Mouse (Mus musculus) macrophage (primary cell): ENCODE results near the gene Phyhd1. TPM values are rescaled to one million over a fixed set of nuclear protein-coding genes. Genes with fewer than 3 reads are reported as not detected.

Experiments
- H3K27ac ChIP-seq: fragments of 350-480 bp; formaldehyde crosslinking; 2 replicates; pipeline ENCODE4 v1.9.0; 2021
- H3K36me3 ChIP-seq: fragments of 350-480 bp; formaldehyde crosslinking; 2 replicates; pipeline ENCODE4 v1.9.0; 2021; ENCODE audit errors: inconsistent target
- H3K4me3 ChIP-seq: fragments of 350-480 bp; formaldehyde crosslinking; 2 replicates; pipeline ENCODE4 v1.9.0; 2021; ENCODE audit errors: inconsistent target
- H3K79me2 ChIP-seq: fragments of 350-480 bp; formaldehyde crosslinking; 2 replicates; pipeline ENCODE4 v1.9.0; 2021; ENCODE audit errors: inconsistent target
- WGBS: methylation state at CpG from one replicate; pipeline ENCODE4 v1.1.7; 2026; ENCODE audit warnings: inconsistent platforms; ENCODE audit not compliant: missing documents; 5-methylcytosine and 5-hydroxymethylcytosine counted together
- polyA plus RNA-seq: library from polyadenylated mRNA; stranded (reverse); fragments of 250-400 nt; gene quantifications from 3 replicates; pipeline ENCODE4 v1.2.4, GENCODE M21; 2018; ENCODE audit warnings: inconsistent platforms

The Phyhd1 gene
- polyA plus RNA-seq, 1 experiment from 2014 or later = 8.0 TPM

DNA sequence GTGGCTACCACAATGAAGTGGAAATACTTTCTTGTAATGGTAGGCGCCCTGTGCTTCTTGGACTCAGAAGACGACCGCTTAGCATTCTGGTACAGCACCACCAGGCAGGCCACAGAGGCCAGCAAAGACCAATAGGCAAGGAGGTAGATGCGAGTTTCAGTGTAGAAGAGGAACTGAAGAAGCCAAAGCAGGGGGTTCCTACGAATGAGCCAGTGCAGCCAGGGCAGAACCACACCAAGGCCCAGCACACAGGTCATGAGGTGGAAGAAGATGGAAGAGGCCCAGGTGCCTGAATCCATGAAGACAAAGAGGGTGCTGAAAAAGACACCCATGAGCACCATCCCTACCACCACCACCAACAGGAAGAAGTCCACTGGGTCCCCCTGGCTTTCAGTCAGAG lies 19.0 kb downstream of the Phyhd1 start:
- no peaks in the 10 kb centered on the region for H3K36me3 ChIP-seq
- 72% methylated on average over 5 of the region's 5 CpGs for WGBS
- H3K79me2 ChIP-seq = peaks cover 55% of the 10 kb centered on the region
- H3K4me3 ChIP-seq = peak overlapping the region; percentile 86
- no peak overlapping the region for H3K27ac ChIP-seq

DNA sequence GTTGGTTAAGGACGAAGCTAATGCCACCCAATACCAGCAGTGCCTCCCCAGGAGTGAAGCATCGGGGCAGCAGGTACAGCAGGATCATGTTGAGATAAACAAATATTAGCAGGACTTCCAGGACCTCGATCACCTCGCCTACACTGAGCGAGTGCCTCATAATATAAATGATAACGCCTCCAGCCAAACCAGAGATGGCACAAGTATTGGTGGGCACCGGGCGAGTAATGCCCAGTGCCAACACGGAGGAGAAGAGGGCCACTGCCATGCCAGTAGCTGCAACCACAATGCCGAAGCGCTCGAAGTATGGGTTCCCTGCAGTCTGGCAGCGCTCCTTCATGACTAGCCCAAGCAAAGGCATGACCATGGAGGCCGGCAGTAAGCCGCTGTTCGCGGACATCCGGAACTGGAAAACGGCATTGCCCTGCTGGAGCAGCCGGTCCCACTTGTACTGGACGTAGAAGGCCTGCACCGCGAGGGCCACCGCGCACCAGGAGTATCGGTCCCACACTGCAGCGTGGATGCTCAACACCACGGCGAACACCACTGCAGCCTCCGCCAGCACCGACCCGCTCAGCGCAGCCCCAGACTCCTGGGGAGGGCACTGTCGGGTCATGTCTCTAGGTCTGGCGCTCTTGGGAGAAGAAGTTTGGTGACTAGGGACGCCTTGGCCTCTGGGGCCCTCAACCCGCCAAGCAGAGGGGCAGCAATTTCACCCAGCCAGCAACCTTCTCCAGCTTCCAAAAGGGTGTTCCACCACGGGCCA lies 19.6 kb downstream of the Phyhd1 start:
- Histone ChIP-seq H3K79me2 (peaks cover 61% of the 10 kb centered on the region), H3K27ac (peak overlapping the region; percentile 39; the same call in 1 of the 2 replicates), H3K4me3 (peak overlapping the region; percentile 86), H3K36me3 (no peaks in the 10 kb centered on the region)
- WGBS = 18% methylated on average over 33 of the region's 38 CpGs

DNA sequence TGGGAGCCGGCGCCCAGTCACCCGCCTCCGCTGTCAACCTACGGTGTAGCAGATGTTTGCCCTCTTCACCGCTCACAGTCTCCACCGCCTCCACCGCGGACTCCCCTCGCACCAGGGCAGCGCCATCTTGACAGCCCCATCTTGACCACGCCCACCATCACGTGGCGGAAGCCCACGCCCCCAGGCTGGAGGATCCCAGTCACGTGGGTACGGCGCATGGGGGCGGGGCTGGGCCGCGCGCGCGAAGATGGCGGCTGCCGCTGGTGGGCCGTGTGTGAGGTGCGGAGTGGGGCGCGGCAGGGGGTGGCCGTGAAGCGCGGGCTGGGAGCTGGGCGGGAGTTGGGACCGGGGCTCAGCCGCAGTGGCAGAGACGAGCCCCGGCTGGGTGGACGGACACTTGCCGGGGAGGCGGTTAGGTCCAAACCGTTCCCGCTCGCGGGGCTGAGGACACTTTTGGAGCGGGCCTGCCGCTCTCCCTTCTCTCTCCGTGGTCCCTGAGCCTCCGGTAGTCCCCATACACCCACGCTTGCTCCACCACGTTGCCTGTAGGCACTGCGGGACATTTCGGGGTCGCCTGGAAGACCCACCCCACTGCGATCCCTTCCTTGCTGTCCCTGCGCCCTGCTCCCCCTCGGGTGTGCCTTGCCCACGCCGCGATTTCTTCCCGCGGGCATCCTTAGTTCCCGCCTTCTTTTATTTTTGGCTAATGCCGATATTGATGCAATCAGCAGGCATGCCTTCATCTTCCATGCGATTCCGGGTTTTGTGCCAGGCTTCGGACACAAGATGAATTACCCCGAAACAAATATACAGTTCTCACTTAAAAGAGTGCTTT lies 20.4 kb downstream of the Phyhd1 start, which contains the start of the genes Dolk and Nup188:
Gene Dolk (minus strand): TSS at position 143 of the 835 bp plus-strand sequence.
Gene Nup188 (plus strand): TSS at position 206 of the 835 bp plus-strand sequence.
- H3K79me2 ChIP-seq = peaks cover 69% of the 10 kb centered on the region
- H3K36me3 ChIP-seq = no peaks in the 10 kb centered on the region
- peak within 1 kb of the TSS; percentile 94 for H3K4me3 ChIP-seq
- WGBS = 0% methylated on average over 49 of the region's 68 CpGs
- H3K27ac ChIP-seq = peak within 1 kb of the TSS; percentile 51

DNA sequence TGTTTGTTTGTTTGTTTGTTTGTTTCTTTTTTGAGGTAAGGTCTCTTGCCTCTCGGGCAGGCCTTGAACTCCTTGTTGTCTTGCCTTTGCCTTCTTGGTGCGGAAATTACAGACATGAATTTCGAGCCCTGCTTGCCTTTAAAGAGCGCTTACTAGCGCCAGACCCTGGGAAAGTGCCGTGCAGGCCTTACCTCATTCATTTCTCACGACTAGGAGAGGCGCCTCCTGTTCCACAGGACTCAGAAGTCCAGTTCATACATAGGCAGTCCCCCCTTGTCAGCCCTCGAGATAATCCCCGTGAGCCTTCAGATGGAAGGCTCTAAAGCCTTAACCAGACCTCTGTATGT lies 21.0 kb downstream of the Phyhd1 start:
- 0% methylated on average over 9 of the region's 10 CpGs for WGBS
- Histone ChIP-seq H3K36me3 (no peaks in the 10 kb centered on the region), H3K4me3 (peak overlapping the region; percentile 94), H3K79me2 (peaks cover 75% of the 10 kb centered on the region), H3K27ac (peak overlapping the region; percentile 51)

DNA sequence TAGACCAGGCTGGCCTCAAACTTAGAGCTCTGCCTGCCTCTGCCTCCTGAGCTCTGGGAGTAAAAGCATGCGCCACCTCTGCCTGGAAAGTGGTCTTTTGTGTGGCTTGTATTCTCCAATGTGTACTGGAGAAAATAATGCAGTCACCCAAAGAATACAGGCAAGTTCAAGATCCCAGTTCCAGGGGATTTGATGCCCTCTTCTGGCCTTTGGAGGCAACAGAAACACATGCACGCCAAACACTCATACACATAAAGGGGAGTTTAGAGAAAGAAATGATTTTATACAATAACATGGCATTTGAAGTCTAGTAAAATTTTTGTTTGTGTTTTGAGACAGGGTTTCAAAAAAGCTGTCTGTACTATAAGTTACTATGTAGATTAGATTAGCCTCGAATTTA lies 33.5 kb downstream of the Phyhd1 start:
- Histone ChIP-seq H3K36me3 (peaks cover 52% of the 10 kb centered on the region), H3K4me3 (no peak overlapping the region), H3K27ac (no peak overlapping the region), H3K79me2 (peaks cover 11% of the 10 kb centered on the region; the same call in 1 of the 2 replicates)
- WGBS = 97% methylated on average over 3 of the region's 3 CpGs

DNA sequence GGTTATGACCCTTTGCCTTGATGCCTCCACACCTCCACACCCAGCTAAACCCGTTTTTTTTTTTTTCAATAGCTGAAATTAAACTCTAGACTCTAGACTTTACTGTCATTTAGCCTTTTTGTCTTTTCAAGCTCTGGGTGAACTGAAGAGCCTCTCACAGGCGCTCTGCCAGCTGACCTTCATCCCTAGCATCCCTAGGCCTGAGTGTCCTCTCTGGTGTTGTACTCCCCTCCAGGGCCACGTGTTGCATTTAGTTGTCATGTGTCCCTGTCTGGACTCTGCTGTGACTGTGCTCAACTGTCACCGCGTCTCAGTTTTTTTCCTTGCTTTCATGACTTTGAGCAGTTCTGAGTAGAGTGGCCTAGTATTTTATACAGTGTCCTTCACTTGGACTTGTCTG lies 34.0 kb downstream of the Phyhd1 start:
- WGBS = 92% methylated on average over 5 of the region's 5 CpGs
- peaks cover 57% of the 10 kb centered on the region for H3K36me3 ChIP-seq
- peaks cover 7% of the 10 kb centered on the region; the same call in 1 of the 2 replicates for H3K79me2 ChIP-seq

DNA sequence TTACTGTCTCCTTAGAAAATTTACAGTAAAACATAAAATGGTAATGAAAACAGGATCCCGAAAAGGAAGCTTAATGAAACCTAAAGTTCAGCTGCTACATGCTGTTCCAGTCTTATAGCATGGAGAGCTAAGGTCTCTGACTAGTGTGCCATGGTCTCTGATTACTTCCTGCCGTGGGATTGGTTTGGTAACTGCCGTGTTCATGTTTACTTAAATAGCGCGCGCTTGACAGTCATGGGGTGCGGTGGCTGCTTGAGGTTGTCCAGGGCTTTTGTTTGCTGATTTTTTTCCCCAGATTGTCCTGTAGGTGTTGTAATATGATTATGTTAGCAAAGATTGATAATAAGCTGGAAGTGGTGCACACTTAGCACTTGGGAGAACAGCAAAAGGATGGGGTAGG lies 40.1 kb downstream of the Phyhd1 start:
- Histone ChIP-seq H3K27ac (no peak overlapping the region), H3K36me3 (peaks cover 90% of the 10 kb centered on the region), H3K79me2 (no peaks in the 10 kb centered on the region), H3K4me3 (no peak overlapping the region)
- WGBS = 70% methylated on average over 7 of the region's 7 CpGs

More for the DNA sequence above, 34.0 kb downstream of the Phyhd1 start:
- H3K4me3 ChIP-seq = no peak overlapping the region
- no peak overlapping the region for H3K27ac ChIP-seq

DNA sequence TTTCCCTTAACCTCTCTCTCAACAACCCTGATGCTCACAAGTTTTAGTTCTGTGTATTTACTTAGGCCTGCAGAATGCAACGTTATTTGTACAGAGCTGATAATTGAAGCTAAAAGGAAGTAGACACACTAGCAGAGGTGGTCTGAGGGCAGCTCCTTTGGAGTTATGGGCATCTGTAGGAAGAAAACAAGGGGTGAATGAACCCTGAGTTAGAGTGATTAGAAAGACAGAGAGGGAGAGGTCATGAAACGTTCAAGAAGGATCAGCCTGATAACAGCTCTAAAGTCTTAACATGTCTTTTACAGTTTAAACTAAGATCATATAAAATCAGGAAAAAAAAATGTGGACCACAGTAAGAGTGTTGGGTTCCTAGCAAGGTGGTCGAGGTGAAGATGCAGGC lies 43.3 kb downstream of the Phyhd1 start:
- Histone ChIP-seq H3K36me3 (peaks cover 84% of the 10 kb centered on the region), H3K79me2 (no peaks in the 10 kb centered on the region), H3K27ac (no peak overlapping the region), H3K4me3 (no peak overlapping the region)
- WGBS = 90% methylated on average over 3 of the region's 3 CpGs

DNA sequence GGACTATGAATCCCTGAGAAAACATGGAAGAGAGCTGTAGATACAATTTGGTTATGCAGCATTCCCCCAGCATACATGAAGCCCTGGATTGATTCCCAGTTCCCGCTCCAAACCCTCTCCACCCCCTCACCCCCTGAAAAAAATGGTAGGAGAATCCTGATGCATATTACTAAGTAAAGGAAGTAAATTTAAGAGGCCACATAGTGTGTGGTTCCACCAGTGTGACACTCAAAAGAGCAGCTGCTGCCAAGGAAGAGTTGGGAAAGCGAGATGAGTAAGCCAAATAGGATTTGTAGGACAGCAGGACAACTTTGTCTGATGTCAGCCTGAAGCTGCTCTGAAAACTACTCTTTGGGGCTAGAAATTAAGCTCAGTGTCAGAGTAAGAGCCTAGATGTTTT lies 45.5 kb downstream of the Phyhd1 start:
- peaks cover 81% of the 10 kb centered on the region for H3K36me3 ChIP-seq
- H3K4me3 ChIP-seq = no peak overlapping the region
- H3K27ac ChIP-seq = no peak overlapping the region
- WGBS = 95% methylated on average over 2 of the region's 2 CpGs
- H3K79me2 ChIP-seq = no peaks in the 10 kb centered on the region

DNA sequence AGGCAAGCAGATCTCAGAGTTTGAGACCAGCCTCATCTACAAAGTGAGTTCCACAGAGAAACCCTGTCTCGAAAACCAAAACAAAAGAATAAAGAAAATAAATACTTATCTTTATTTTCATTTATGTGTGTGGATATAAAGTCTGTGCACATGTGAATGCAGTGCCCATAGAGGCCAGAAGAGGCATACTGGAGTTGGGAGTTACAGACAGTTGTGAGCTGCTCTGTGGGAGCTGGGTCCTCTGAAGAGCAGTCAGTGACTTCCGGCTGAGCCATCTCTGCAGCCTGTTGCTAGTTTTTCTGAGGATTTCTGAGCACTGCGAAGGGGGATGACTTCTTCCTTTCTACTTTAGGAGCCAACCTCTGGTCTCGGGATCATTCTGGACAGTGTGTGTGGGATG lies 50.1 kb downstream of the Phyhd1 start:
- Histone ChIP-seq H3K36me3 (peaks cover 60% of the 10 kb centered on the region), H3K4me3 (no peak overlapping the region), H3K79me2 (no peaks in the 10 kb centered on the region), H3K27ac (no peak overlapping the region)
- 96% methylated on average over 4 of the region's 4 CpGs for WGBS

DNA sequence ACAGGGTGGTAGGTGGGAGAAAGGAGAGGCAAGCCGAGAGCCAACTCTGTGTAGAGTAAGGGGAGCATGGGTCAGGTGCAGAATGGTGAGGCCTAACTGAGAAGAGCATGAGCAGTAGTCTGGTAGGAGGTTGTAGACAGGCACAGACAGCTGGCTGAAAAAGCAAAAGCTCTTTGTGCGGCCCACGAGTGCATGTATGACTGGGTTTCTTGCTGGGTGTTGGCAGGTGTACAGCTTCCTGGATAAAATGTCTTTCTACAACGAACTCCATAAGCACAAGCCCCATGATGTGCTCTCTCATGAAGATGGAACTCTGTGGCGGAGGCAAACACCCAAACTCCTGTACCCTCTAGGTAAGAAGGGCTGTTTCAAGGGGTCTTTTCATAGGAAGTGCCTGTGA lies 51.0 kb downstream of the Phyhd1 start:
- peaks cover 64% of the 10 kb centered on the region for H3K36me3 ChIP-seq
- 92% methylated on average over 5 of the region's 5 CpGs for WGBS
- H3K79me2 ChIP-seq = no peaks in the 10 kb centered on the region
- no peak overlapping the region for H3K27ac ChIP-seq
- no peak overlapping the region for H3K4me3 ChIP-seq

DNA sequence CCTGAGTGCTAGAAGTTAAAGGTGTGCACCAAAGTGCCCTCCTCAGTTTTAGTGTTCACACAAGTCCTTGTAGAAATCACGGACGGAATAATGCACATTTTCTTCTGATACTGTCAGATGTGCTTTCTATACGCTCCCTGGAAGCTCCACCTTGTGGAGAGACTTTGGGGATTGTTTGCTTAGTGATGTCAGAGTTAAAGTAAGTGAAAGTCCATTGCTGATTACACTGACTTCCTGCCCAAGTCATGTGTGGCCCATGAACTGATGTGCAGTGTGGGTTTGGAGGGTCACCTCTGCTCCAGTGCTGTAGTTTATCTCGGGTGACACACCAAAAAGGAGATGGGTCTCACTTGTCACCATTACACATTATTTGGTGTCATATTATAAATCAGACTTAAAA lies 53.3 kb downstream of the Phyhd1 start:
- H3K36me3 ChIP-seq = peaks cover 71% of the 10 kb centered on the region

DNA sequence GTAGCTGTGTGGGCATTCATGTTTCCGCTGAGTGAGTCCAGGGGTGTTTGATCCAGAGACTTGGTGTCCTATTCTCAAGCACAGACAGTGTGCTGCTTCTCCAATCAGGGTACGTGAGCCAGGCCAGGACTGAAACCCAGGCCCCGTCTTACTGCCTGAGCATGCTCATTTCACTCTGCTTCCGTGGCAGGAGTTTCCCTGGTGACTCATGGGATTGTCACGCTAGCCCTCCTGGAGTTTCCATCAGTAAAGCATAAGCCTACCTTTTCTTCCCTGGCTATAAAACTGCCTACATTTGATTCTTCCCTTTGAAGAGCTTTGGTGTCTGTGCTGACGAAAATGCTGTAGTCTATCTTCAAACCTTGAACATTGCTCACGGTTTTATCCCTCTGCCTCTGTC lies 57.1 kb downstream of the Phyhd1 start:
- Histone ChIP-seq H3K4me3 (no peak overlapping the region), H3K27ac (no peak overlapping the region), H3K36me3 (peaks cover 69% of the 10 kb centered on the region), H3K79me2 (no peaks in the 10 kb centered on the region)
- WGBS = 96% methylated on average over 6 of the region's 7 CpGs

More for the DNA sequence above, 53.3 kb downstream of the Phyhd1 start:
- H3K79me2 ChIP-seq = no peaks in the 10 kb centered on the region
- no peak overlapping the region for H3K27ac ChIP-seq
- 98% methylated on average over 4 of the region's 4 CpGs for WGBS
- H3K4me3 ChIP-seq = no peak overlapping the region

DNA sequence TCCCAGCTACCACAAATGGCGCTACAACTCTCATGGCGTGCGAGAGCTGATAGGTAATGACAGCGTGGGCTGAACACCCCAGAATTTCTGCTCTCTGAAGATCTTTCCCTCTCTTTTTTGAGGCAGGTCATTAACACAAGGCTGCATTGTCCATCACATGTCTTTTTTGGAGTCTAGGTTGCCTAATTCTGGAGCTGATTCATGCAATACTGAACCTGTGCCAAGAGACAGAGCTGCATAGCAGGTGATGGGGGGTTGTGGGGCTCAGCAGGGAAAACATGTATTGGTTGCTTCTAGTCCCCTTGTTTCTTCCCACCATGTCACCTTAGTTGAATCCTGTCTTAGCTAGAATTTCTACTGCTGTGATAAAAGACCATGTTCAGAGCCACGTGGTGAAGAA lies 59.3 kb downstream of the Phyhd1 start:
- Histone ChIP-seq H3K79me2 (no peaks in the 10 kb centered on the region), H3K36me3 (peaks cover 81% of the 10 kb centered on the region), H3K4me3 (no peak overlapping the region), H3K27ac (no peak overlapping the region)
- WGBS = 98% methylated on average over 5 of the region's 5 CpGs

DNA sequence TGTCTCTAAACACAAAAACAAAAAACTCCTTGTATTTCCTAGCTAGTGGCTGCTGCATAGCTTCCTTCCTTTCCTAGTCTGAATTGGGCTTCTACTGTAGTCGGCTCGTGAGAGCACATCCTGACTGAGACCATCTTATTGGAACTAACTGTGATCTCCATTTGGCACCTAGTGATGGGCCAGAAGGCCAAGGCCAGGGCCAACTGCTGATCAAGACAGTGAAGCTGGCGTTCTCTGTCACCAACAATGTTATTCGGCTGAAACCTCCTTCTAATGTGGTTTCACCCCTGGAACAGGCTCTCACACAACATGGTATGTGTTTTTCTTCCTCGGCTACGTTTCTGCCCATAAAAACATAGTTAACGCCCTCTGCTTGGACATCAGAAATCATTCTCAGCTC lies 61.3 kb downstream of the Phyhd1 start:
- Histone ChIP-seq H3K79me2 (no peaks in the 10 kb centered on the region), H3K27ac (no peak overlapping the region), H3K36me3 (peaks cover 86% of the 10 kb centered on the region), H3K4me3 (no peak overlapping the region)
- 92% methylated on average over 7 of the region's 7 CpGs for WGBS
